Mouse (Mus musculus) thymus, postnatal 4 days (tissue): Measurements from ENCODE around the gene Ffar4.

Experiments
- DNase-seq: peaks from one replicate; pipeline ENCODE4 v3.0.0; 2021

The Ffar4 gene

GRCm38 (mm10) chr19:38109506-38110242, 12.8 kb downstream of the Ffar4 start:
- no peak for DNase-seq

- no peak for DNase-seq
Observed at GRCm38 (mm10) chr19:38111056-38111455, 14.2 kb downstream of the Ffar4 start.

- DNase-seq, result no peak
Observed at GRCm38 (mm10) chr19:38112575-38112974, 15.7 kb downstream of the Ffar4 start.

- DNase-seq, result no peak
Observed at GRCm38 (mm10) chr19:38114834-38115491, 18.1 kb downstream of the Ffar4 start.

GRCm38 (mm10) chr19:38120123-38120760, 23.4 kb downstream of the Ffar4 start:
- no peak for DNase-seq

- DNase-seq, result no peak
Observed at GRCm38 (mm10) chr19:38123921-38124320, 27.1 kb downstream of the Ffar4 start.

GRCm38 (mm10) chr19:38124401-38125218, 27.7 kb downstream of the Ffar4 start:
- peak; percentile 24 for DNase-seq

GRCm38 (mm10) chr19:38125219-38125610, 28.3 kb downstream of the Ffar4 start, which contains the start of gene Rbp4:
Gene Rbp4, minus strand, starts transcription at chr19:38125281.
- no peak for DNase-seq

- DNase-seq, result no peak
Observed at GRCm38 (mm10) chr19:38126656-38127055, 29.8 kb downstream of the Ffar4 start.

- no peak for DNase-seq
Observed at GRCm38 (mm10) chr19:38132481-38132880, 35.6 kb downstream of the Ffar4 start, which contains the start of gene Pde6c. Gene Pde6c, plus strand, starts transcription at chr19:38132781.

- no peak for DNase-seq
Observed at GRCm38 (mm10) chr19:38133986-38134385, 37.1 kb downstream of the Ffar4 start.

- DNase-seq, result no peak
Observed at GRCm38 (mm10) chr19:38134806-38135205, 37.9 kb downstream of the Ffar4 start.

GRCm38 (mm10) chr19:38143540-38144271, 46.8 kb downstream of the Ffar4 start:
- DNase-seq, result no peak

GRCm38 (mm10) chr19:38156243-38156642, 59.4 kb downstream of the Ffar4 start:
- no peak for DNase-seq

- no peak for DNase-seq
Observed at GRCm38 (mm10) chr19:38161648-38162354, 64.9 kb downstream of the Ffar4 start.
